ENCODE assay signal across 8 mouse cellular contexts in genomic region chr9:120571593-120572385, GRCm38 (mm10). TPM values are rescaled to one million over a fixed set of nuclear protein-coding genes. Genes with fewer than 3 reads are reported as not detected.
DNase-seq lines count a peak whose midpoint lies in the region; ATAC-seq and TF ChIP-seq lines count a peak whose summit lies in the region.

No protein-coding gene starts in this region.

- in situ Hi-C loops in CH12.LX (cut with MboI; ENCODE audit: low pct_ligation_motif_present, low pct_unique_long_range_greater_than_20kb, low sequenced_read_pairs) = no loop called here

- H3K79me2 ChIP-seq in CH12.LX (replicated peaks; ENCODE audit: control insufficient read depth, extremely low read depth, insufficient read depth, poor library complexity, severe bottlenecking) = peaks cover 24% of the 10 kb centered on the region

- no peak for TF ChIP-seq RAD21 in CH12.LX (IDR thresholded peaks at IDR 0.05; ENCODE audit: low read depth, low read length)

- no peak for TF ChIP-seq EP300 in CH12.LX (IDR thresholded peaks at IDR 0.05; ENCODE audit: low read length)

- peaks cover 12% of the 10 kb centered on the region for H3K4me1 ChIP-seq in heart, embryonic 11.5 days (ENCODE audit: control insufficient read depth, insufficient read depth, low read length)
- H3K4me1 ChIP-seq in CH12.LX (ENCODE audit: control insufficient read depth in 1 of 2, insufficient read depth in 2 of 2) = peaks cover 8 to 40% of the 10 kb centered on the region in 2 experiments
- peaks cover 29% of the 10 kb centered on the region for H3K4me1 ChIP-seq in forebrain, embryonic 13.5 days
- peaks cover 72% of the 10 kb centered on the region for H3K4me1 ChIP-seq in liver, embryonic 15.5 days (replicated peaks)

- dilution Hi-C loops in CH12.LX (cut with MboI; ENCODE audit: extremely low pct_ligation_motif_present, extremely low pct_unique_long_range_greater_than_20kb, low sequenced_read_pairs) = no loop called here

- H3K36me3 ChIP-seq in heart, embryonic 11.5 days (ENCODE audit: control insufficient read depth, insufficient read depth, low read length) = peaks cover 21% of the 10 kb centered on the region
- peaks cover 38 to 40% of the 10 kb centered on the region in 2 experiments for H3K36me3 ChIP-seq in CH12.LX (replicated peaks in 1 of 2; ENCODE audit: control insufficient read depth in 1 of 2, insufficient read depth in 1 of 2, low read length in 1 of 2)
- peaks cover 41% of the 10 kb centered on the region for H3K36me3 ChIP-seq in forebrain, embryonic 13.5 days (ENCODE audit: poor library complexity, severe bottlenecking)
- peaks cover 41% of the 10 kb centered on the region for H3K36me3 ChIP-seq in liver, embryonic 15.5 days (replicated peaks)

- H3K9ac ChIP-seq in heart, embryonic 11.5 days (ENCODE audit: low read depth, low read length) = peak overlapping the region; percentile 97
- H3K9ac ChIP-seq in CH12.LX (ENCODE audit: insufficient read depth, low read depth) = peak overlapping the region; percentile 99
- peak overlapping the region; percentile 88 for H3K9ac ChIP-seq in forebrain, embryonic 13.5 days
- H3K9ac ChIP-seq in liver, embryonic 15.5 days = peak overlapping the region; percentile 91

- no peaks in the 10 kb centered on the region for H3K27me3 ChIP-seq in heart, embryonic 11.5 days (ENCODE audit: control insufficient read depth, insufficient read depth, low read length)
- H3K27me3 ChIP-seq in CH12.LX (replicated peaks) = no peaks in the 10 kb centered on the region
- no peaks in the 10 kb centered on the region for H3K27me3 ChIP-seq in forebrain, embryonic 13.5 days
- H3K27me3 ChIP-seq in liver, embryonic 15.5 days = no peaks in the 10 kb centered on the region

- no peak for TF ChIP-seq CTCF in CH12.LX (conservative IDR thresholded peaks at IDR 0.05 in 1 of 2, IDR thresholded peaks at IDR 0.05 in 1 of 2; ENCODE audit: low read depth in 2 of 2, low read length in 2 of 2)

- ATAC-seq in heart, embryonic 11.5 days (replicated peaks; ENCODE audit: insufficient number of reproducible peaks, low FRiP score, low TSS enrichment) = peak; percentile 66
- peak; percentile 78 for ATAC-seq in forebrain, embryonic 13.5 days
- peak; percentile 78 for ATAC-seq in liver, embryonic 15.5 days (ENCODE audit: insufficient read depth)

- intact Hi-C loops in heart, postnatal 25 days (cut with DNase I) = loop anchor here (2.0 kb wide), 1 partner anchor 71 kb away; no protein-coding TSS in a partner anchor

- no peaks in the 10 kb centered on the region for H3K9me3 ChIP-seq in heart, embryonic 11.5 days (replicated peaks; ENCODE audit: control insufficient read depth, low read length)
- H3K9me3 ChIP-seq in CH12.LX (replicated peaks; ENCODE audit: low read length) = no peaks in the 10 kb centered on the region
- no peaks in the 10 kb centered on the region for H3K9me3 ChIP-seq in forebrain, embryonic 13.5 days (replicated peaks)
- no peaks in the 10 kb centered on the region for H3K9me3 ChIP-seq in liver, embryonic 15.5 days (replicated peaks)

- WGBS in heart, embryonic 11.5 days (ENCODE audit: insufficient replicate concordance) = under 1% methylated on average over 53 of the region's 53 CpGs
- 1% methylated on average over 53 of the region's 53 CpGs for WGBS in forebrain, embryonic 13.5 days
- under 1% methylated on average over 53 of the region's 53 CpGs for WGBS in liver, embryonic 15.5 days (ENCODE audit: insufficient replicate concordance)

- peak overlapping the region; percentile 87 for H3K4me3 ChIP-seq in heart, embryonic 11.5 days (ENCODE audit: low read depth, low read length)
- peak overlapping the region; percentile 88 to 98 (median 91) for H3K4me3 ChIP-seq in CH12.LX (replicated peaks in 1 of 3; ENCODE audit: low read depth in 2 of 3, low read length in 2 of 3, poor library complexity in 1 of 3)
- H3K4me3 ChIP-seq in forebrain, embryonic 13.5 days = peak overlapping the region; percentile 90
- peak overlapping the region; percentile 88 for H3K4me3 ChIP-seq in liver, embryonic 15.5 days (replicated peaks)

- DNase-seq in heart, postnatal 25 days (ENCODE audit: low spot score) = no peak
- no peak for DNase-seq in CH12.LX (ENCODE audit: extremely low read depth)
- no peak for DNase-seq in urinary bladder, postnatal 10 days (ENCODE audit: low spot score)
- DNase-seq in frontal cortex, postnatal 14 days (ENCODE audit: low spot score in 2 of 2) = no peak
- DNase-seq in gastrocnemius, postnatal 10 days = no peak

- no peak for TF ChIP-seq POLR2A in CH12.LX (IDR thresholded peaks at IDR 0.05; ENCODE audit: low read depth, low read length)

- H3K27ac ChIP-seq in heart, embryonic 11.5 days (ENCODE audit: low read depth, low read length) = peak overlapping the region; percentile 81
- peak overlapping the region; percentile 68 for H3K27ac ChIP-seq in CH12.LX (ENCODE audit: insufficient read depth, low read depth)
- H3K27ac ChIP-seq in forebrain, embryonic 13.5 days = peak overlapping the region; percentile 74; the same call in 1 of the 2 replicates
- H3K27ac ChIP-seq in liver, embryonic 15.5 days (replicated peaks) = peak overlapping the region; percentile 83

- peak overlapping the region; percentile 86 for H3K4me2 ChIP-seq in heart, embryonic 11.5 days
- peak overlapping the region; percentile 98 for H3K4me2 ChIP-seq in CH12.LX (ENCODE audit: insufficient read depth, low read depth, poor library complexity, severe bottlenecking)
- H3K4me2 ChIP-seq in forebrain, embryonic 13.5 days = peak overlapping the region; percentile 91
- peak overlapping the region; percentile 91 for H3K4me2 ChIP-seq in liver, embryonic 15.5 days

TF ChIP-seq in CH12.LX, 34 proteins besides CTCF, POLR2A, EP300 and RAD21 (continues in another document):
- no peak for TF ChIP-seq JUND (conservative IDR thresholded peaks at IDR 0.05; ENCODE audit: low read depth, low read length)
- no peak for TF ChIP-seq ZKSCAN1 (IDR thresholded peaks at IDR 0.05; ENCODE audit: borderline replicate concordance, low read depth, low read length)
- 0 out of 2 replicates have a peak, but pooled peaks have one; percentile 30 for TF ChIP-seq KAT2A (IDR thresholded peaks at IDR 0.05; ENCODE audit: insufficient replicate concordance, low read length)
- no peak for TF ChIP-seq GABPA (IDR thresholded peaks at IDR 0.05; ENCODE audit: insufficient replicate concordance, low read depth, low read length)
- no peak; the same call in none of the 2 replicates for TF ChIP-seq SIN3A (IDR thresholded peaks at IDR 0.05; ENCODE audit: low read length)
- TF ChIP-seq E2F4 (IDR thresholded peaks at IDR 0.05; ENCODE audit: insufficient replicate concordance, low read depth, low read length) = no peak
- no peak for TF ChIP-seq MAX (IDR thresholded peaks at IDR 0.05; ENCODE audit: low read length)
- TF ChIP-seq ETS1 (conservative IDR thresholded peaks at IDR 0.05; ENCODE audit: low read depth, low read length) = no peak
- TF ChIP-seq NELFE (IDR thresholded peaks at IDR 0.05; ENCODE audit: low read depth, low read length) = no peak
- no peak for TF ChIP-seq ELF1 (IDR thresholded peaks at IDR 0.05; ENCODE audit: low read depth, low read length)
- TF ChIP-seq HCFC1 (IDR thresholded peaks at IDR 0.05; ENCODE audit: low read depth, low read length) = peak; percentile 5
- no peak for TF ChIP-seq ZMIZ1 (IDR thresholded peaks at IDR 0.05; ENCODE audit: low read depth, low read length)
- TF ChIP-seq MAZ (IDR thresholded peaks at IDR 0.05; ENCODE audit: low read depth, low read length) = no peak
- TF ChIP-seq UBTF (IDR thresholded peaks at IDR 0.05; ENCODE audit: low read depth, low read length) = peak; percentile 77; the same call in 1 of the 2 replicates
- peak; percentile 80 for TF ChIP-seq NRF1 (IDR thresholded peaks at IDR 0.05; ENCODE audit: low read depth, low read length)
- no peak for TF ChIP-seq MAFK (IDR thresholded peaks at IDR 0.05; ENCODE audit: insufficient replicate concordance, low read length)
- TF ChIP-seq TCF12 (IDR thresholded peaks at IDR 0.05; ENCODE audit: low read depth, low read length) = no peak
- TF ChIP-seq SMC3 (IDR thresholded peaks at IDR 0.05; ENCODE audit: low read depth, low read length) = no peak
- TF ChIP-seq ZC3H11A (IDR thresholded peaks at IDR 0.05; ENCODE audit: low read depth, low read length) = no peak
- no peak for TF ChIP-seq IRF4 (IDR thresholded peaks at IDR 0.05; ENCODE audit: low read depth, low read length)
- TF ChIP-seq CHD2 (IDR thresholded peaks at IDR 0.05; ENCODE audit: low read length) = no peak
- no peak for TF ChIP-seq PAX5 (IDR thresholded peaks at IDR 0.05; ENCODE audit: low read length)
- TF ChIP-seq MXI1 (IDR thresholded peaks at IDR 0.05; ENCODE audit: low read depth, low read length) = 0 out of 2 replicates have a peak, but pooled peaks have one; percentile 12
- TF ChIP-seq USF2 (conservative IDR thresholded peaks at IDR 0.05; ENCODE audit: low read depth, low read length) = no peak
- TF ChIP-seq BHLHE40 (IDR thresholded peaks at IDR 0.05; ENCODE audit: low read depth, low read length) = no peak
- no peak for TF ChIP-seq ZNF384 (IDR thresholded peaks at IDR 0.05; ENCODE audit: low read depth, low read length)
- TF ChIP-seq POLR2AphosphoS2 (IDR thresholded peaks at IDR 0.05; ENCODE audit: low read depth, low read length) = no peak; the same call in 1 of the 2 replicates
- no peak for TF ChIP-seq MEF2A (IDR thresholded peaks at IDR 0.05; ENCODE audit: borderline replicate concordance, low read depth, low read length)

RNA-seq across cellular contexts. Expression of gene Rpl14, which starts 0.5 kb away (rescaled TPM):
- 644 and 729 TPM in 2 replicates for polyA plus RNA-seq in heart, embryonic 11.5 days (2014; fragmentation: Nextera tagmentation; extraction: Ambion mirVana)
- total RNA-seq in heart, postnatal 25 days (2021) = 100 to 1,000 TPM; 281 to 288 TPM
- total RNA-seq in CH12.LX (2012; rRNA removed) (2,026 and 2,130 TPM in 2 replicates), CH12.LX (2014; rRNA removed) (1,346 and 1,653 TPM in 2 replicates)
- polyA plus RNA-seq in CH12.LX (2012; ENCODE audit: insufficient read length, low read depth) = 1,081 and 1,180 TPM in 2 replicates
- 544 and 592 TPM in 2 replicates for polyA plus RNA-seq in forebrain, embryonic 13.5 days (2015; fragmentation: Nextera tagmentation; extraction: Ambion mirVana)
- polyA plus RNA-seq in liver, embryonic 15.5 days (2015; fragmentation: Nextera tagmentation; extraction: Ambion mirVana) = 332 and 383 TPM in 2 replicates
- total RNA-seq in gastrocnemius, postnatal 10 days (2021) = 100 to 1,000 TPM; 538 to 546 TPM

RNA-seq across cellular contexts. Expression of gene Entpd3, which starts 32.2 kb away (rescaled TPM):
- polyA plus RNA-seq in heart, embryonic 11.5 days (2014; fragmentation: Nextera tagmentation; extraction: Ambion mirVana) = 0.20 and 0.66 TPM in 2 replicates
- total RNA-seq in heart, postnatal 25 days (2021) = not detected
- total RNA-seq in CH12.LX (2012; rRNA removed) (0.04 TPM in 1 of 2 replicates, not detected in the other), CH12.LX (2014; rRNA removed) (not detected in 2 replicates)
- polyA plus RNA-seq in CH12.LX (2012; ENCODE audit: insufficient read length, low read depth) = not detected in 2 replicates
- polyA plus RNA-seq in forebrain, embryonic 13.5 days (2015; fragmentation: Nextera tagmentation; extraction: Ambion mirVana) = 0.30 and 0.49 TPM in 2 replicates
- 0.14 TPM in 1 of 2 replicates, not detected in the other for polyA plus RNA-seq in liver, embryonic 15.5 days (2015; fragmentation: Nextera tagmentation; extraction: Ambion mirVana)
- total RNA-seq in gastrocnemius, postnatal 10 days (2021) = 1 to 10 TPM in 1 of 2 experiments, not detected in 1; 1.7 TPM
